Mouse (Mus musculus): ENCODE measurements around the gene Celf2. TPM values are rescaled to one million over a fixed set of nuclear protein-coding genes. Genes with fewer than 3 reads are reported as not detected.
"Not testable (repeated sequence)": the region's sequence is repeated elsewhere in the genome, so short reads cannot be mapped to it uniquely, and the experiment has no call there.

Gene Celf2
- total RNA-seq, 2 experiments from 2014 or later = 36.6 to 50.3 TPM

DNA sequence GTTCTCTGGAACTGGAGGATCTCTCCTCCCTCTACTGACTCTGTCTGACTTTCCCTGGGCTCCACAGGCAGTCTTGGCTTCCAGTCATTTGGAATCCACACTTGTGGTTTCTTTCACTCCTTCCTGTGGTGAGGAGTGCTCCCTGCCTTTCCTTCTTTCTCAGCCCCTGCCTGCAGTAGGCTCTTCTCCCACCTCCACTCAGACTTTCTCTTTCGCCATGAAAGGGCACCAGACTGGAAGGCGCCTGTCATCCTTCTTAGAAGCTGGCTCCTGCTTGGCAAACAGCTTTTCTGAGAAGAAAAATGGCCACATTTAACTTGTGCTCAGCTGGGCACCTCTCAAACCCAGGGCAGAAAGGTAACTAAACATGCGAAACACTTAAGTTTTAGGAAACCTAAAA, 915.2 kb downstream of the Celf2 start:
- DNase-seq = no peak

DNA sequence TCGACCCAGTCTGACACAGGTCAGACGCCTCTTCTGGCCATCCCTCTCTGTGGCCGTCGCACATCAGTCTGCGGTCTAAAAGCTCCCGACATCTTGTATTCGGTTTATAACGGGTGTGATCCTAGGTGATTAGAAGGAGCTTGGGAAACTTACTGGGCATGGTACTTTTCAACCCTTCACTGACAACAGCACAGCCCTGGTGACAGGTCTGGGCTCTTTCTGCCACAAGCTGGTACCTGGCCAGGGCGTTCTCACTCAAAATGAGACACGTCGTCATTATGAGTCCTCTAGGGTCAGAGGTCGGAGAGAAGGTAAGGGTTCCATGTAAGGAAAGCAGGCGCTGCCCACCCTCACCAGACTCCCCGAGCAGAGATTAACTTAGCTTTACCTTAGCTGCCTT, 915.6 kb downstream of the Celf2 start:
- DNase-seq = no peak

DNA sequence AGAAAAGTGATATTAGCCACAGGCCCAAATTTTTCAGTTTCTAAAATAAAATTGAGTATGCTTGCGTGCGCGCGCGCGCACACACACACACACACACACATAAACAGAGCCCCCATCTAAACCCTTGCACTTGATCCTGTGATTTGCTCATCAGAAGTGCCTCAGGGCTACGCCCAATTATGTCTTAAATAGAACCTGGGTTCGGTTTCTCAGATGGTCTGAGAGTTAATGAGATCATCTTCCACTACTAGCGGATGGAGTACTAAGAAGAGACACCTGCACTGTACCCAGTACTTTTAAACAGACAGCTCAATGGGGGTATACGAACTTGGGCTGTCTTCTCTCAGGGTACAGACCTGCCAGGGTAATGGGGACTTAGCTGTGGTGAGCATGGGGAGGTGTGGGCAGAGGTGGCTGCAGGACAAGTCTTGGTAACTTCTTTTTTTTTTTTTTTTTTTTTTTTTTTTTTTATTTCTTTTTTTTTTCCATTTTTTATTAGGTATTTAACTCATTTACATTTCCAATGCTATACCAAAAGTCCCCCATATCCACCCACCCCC, 923.2 kb downstream of the Celf2 start:
- DNase-seq = no peak

DNA sequence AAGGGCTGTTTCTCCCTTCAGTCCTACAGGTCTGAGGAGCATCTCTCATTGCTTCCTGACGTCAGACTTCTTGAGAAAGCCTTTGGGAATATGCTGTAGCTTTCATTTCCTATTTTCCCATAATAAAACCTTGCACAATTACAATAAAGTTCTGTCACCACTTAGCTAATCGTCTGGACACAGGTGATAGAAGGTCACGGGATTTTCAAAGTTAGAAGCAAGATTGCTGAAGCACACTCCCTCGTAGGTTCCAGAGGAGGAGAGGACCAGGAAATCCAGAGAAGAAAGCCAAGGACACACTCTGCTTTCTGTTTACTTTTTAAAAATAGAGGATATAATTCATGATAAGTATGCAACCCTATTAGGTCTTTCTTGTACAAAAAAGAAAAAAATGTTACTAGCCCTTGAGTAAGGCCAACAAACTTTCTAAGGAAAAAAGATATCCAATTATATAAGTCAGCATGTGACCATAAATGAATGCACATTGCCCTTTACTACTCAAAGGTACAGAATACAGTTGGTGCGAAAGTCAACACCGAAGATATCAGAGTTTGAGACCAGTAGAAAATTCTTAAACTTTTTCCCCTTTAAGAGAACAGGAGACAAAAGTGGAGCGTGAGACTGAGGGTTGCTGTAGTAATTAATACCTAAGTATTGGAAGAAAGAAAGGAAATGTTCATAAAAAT, 924.2 kb downstream of the Celf2 start:
- DNase-seq = no peak

DNA sequence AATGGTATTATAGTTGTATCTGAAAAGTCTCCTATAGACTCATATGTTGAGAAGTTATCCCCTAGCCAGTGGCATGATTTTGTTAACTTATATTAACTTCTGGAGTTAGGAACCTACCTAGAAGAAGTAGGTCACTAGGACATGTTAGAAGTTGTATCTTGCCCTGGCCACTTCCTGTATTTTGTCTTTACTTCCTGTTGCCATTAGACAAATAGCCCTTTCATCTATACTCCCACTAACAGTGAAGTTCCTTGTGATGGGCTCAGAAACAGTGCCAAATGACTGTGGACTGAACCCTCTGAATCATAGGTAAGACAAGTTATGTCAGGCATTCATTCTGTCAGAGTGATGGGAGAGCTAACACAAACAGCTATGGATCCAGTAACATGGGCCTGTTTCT, 926.7 kb downstream of the Celf2 start:
- DNase-seq = no peak

GRCm38 (mm10) chr2:6580066-6580465, 929.3 kb downstream of the Celf2 start:
- DNase-seq = no peak

DNA sequence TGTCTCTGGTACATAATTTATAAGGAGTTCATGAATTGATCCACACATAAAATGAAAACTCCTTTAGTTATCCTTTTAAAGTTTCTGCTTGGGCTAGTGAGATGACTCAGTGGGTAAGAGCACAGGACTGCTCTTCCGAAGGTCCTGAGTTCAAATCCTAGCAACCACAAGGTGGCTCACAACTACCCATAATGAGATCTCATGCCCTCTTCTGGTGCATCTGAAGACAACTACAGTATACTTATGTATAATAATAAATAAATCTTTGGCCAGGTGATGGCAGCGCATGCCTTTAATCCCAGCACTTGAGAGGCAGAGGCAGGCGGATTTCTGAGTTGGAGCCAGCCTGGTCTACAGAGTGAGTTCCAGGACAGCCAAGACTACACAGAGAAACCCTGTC, 934.0 kb downstream of the Celf2 start:
- not testable (repeated sequence) for DNase-seq

GRCm38 (mm10) chr2:6573640-6574039, 935.7 kb downstream of the Celf2 start:
- DNase-seq = no peak

- no peak for DNase-seq
Measured at GRCm38 (mm10) chr2:6572976-6573375, 936.4 kb downstream of the Celf2 start.

- DNase-seq = no peak
Measured at GRCm38 (mm10) chr2:6569040-6569542, 940.3 kb downstream of the Celf2 start.

GRCm38 (mm10) chr2:6565175-6565574, 944.2 kb downstream of the Celf2 start:
- no peak for DNase-seq

DNA sequence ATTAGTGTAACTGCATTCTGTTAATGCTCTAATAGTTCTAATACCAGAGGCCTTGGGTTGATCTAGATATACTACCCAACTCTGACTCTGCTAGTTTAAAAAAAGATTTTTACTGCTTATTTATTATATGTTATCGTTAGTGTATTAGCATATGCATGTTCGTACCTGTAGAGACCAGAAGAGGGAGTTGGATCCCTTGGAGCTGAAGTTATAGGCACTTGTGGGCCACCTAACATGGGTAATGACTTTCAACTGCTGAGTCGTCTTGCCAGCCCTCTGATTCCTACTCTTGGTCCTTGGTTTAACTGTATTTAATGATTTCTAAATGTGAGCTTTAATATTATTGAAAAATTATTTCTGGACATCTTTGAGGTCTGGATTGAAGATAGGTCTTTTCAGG, 948.0 kb downstream of the Celf2 start:
- no peak for DNase-seq

DNA sequence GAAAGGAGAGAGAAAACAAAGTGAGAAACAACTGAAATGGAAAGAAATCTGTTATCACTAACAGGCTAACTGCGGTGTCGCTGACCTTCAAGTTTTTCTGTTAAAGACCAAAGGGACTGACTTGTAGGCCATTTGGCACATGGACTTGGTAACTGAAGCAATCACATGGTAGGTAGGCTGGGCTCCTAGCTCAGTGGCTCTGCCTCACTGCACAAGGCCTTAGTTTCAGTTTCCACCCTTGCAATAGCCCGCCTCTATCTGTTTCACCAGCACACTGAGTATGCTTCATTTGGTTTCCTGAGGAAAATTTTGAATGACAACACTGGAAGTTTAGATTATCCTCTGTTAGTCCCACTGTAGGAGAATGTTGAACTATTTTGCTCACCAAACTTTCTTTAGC, 948.6 kb downstream of the Celf2 start:
- DNase-seq = no peak

GRCm38 (mm10) chr2:6559581-6559980, 949.8 kb downstream of the Celf2 start:
- no peak for DNase-seq

- DNase-seq = no peak
Measured at GRCm38 (mm10) chr2:6558303-6559254, 950.8 kb downstream of the Celf2 start.

- DNase-seq = no peak
Measured at GRCm38 (mm10) chr2:6557749-6558148, 951.6 kb downstream of the Celf2 start.

GRCm38 (mm10) chr2:6556913-6557312, 952.5 kb downstream of the Celf2 start:
- DNase-seq = no peak

- no peak for DNase-seq
Measured at GRCm38 (mm10) chr2:6553656-6554055, 955.7 kb downstream of the Celf2 start.

- DNase-seq = no peak
Measured at GRCm38 (mm10) chr2:6549251-6549650, 960.1 kb downstream of the Celf2 start.

GRCm38 (mm10) chr2:6547139-6547664, 962.2 kb downstream of the Celf2 start:
- DNase-seq = no peak

DNA sequence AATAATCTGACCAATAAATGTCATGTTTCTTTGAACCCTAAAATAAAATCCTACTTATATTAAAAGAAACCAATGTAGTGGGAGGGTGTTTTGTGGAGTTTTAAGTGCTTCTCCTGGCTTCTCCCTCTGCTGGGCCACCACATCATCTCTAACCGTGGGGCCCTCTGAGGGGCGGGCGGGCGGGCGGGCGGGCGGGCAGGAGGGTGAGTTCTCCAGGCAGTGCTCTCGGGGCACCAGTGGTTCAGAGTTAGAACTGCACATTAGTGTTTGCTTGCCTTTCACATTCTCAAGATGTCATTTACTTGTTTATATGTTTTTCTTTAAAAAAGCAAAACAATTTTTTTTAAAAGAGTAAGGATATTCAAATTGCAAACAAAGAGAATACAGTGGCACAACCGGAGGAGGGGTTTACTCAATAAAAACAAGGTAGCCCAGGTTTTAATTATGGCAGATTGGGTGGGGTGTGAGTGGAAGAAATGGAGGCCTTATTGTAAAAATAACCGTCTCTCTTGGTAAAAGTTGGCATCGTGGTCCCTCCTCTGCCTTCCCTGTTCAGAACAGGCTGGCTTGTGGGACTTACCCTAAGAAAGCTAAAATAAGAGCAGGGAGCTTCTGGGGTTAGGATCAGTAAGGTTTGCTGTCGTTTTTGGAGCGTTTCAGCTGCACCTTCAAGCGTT, 962.8 kb downstream of the Celf2 start:
- DNase-seq = no peak

All from adrenal gland, postnatal 36 days (tissue).